Mouse (Mus musculus): Measurements from ENCODE around the gene Fscn3. TPM values are rescaled to one million over a fixed set of nuclear protein-coding genes. Genes with fewer than 3 reads are reported as not detected.

Gene Fscn3
- polyA plus RNA-seq, 1 experiment: not detected

GRCm38 (mm10) chr6:28450977-28451376 is 23.4 kb downstream of the Fscn3 start:
- TF ChIP-seq FLI1 (IDR thresholded peaks at IDR 0.05; ENCODE audit: low read length) (no peak), GATA1 (IDR thresholded peaks at IDR 0.05; ENCODE audit: borderline replicate concordance, low read length) (no peak)
- Histone ChIP-seq H3K27me3 (replicated peaks) (peaks cover 63% of the 10 kb centered on the region), H3K9me3 (no peaks in the 10 kb centered on the region; the same call in 1 of the 2 replicates), H3K36me3 (replicated peaks; ENCODE audit: low read length) (no peaks in the 10 kb centered on the region), H3K4me3 (replicated peaks) (no peak overlapping the region), H3K4me1 (peaks cover 17% of the 10 kb centered on the region)

- H3K9me3 ChIP-seq: no peaks in the 10 kb centered on the region
- TF ChIP-seq GATA1 (IDR thresholded peaks at IDR 0.05; ENCODE audit: borderline replicate concordance, low read length) (no peak), FLI1 (IDR thresholded peaks at IDR 0.05; ENCODE audit: low read length) (no peak)
- H3K4me3 ChIP-seq (replicated peaks): no peak overlapping the region
- no peaks in the 10 kb centered on the region for H3K36me3 ChIP-seq (replicated peaks; ENCODE audit: low read length)
- peaks cover 6% of the 10 kb centered on the region for H3K4me1 ChIP-seq
- H3K27me3 ChIP-seq (replicated peaks): peaks cover 26% of the 10 kb centered on the region
Observed at GRCm38 (mm10) chr6:28459221-28459668, 31.7 kb downstream of the Fscn3 start.

- Histone ChIP-seq H3K4me3 (replicated peaks) (no peak overlapping the region), H3K36me3 (replicated peaks; ENCODE audit: low read length) (no peaks in the 10 kb centered on the region), H3K4me1 (peaks cover 6% of the 10 kb centered on the region), H3K9me3 (no peaks in the 10 kb centered on the region), H3K27me3 (replicated peaks) (peaks cover 30% of the 10 kb centered on the region)
- TF ChIP-seq GATA1 (IDR thresholded peaks at IDR 0.05; ENCODE audit: borderline replicate concordance, low read length) (no peak), FLI1 (IDR thresholded peaks at IDR 0.05; ENCODE audit: low read length) (no peak)
Observed at GRCm38 (mm10) chr6:28460534-28460933, 32.9 kb downstream of the Fscn3 start.

GRCm38 (mm10) chr6:28464630-28465029 is 37.0 kb downstream of the Fscn3 start:
- TF ChIP-seq GATA1 (IDR thresholded peaks at IDR 0.05; ENCODE audit: borderline replicate concordance, low read length) (no peak), FLI1 (IDR thresholded peaks at IDR 0.05; ENCODE audit: low read length) (no peak)
- Histone ChIP-seq H3K4me3 (replicated peaks) (no peak overlapping the region), H3K36me3 (replicated peaks; ENCODE audit: low read length) (no peaks in the 10 kb centered on the region), H3K27me3 (replicated peaks) (peaks cover 21% of the 10 kb centered on the region), H3K9me3 (no peaks in the 10 kb centered on the region), H3K4me1 (peaks cover 6% of the 10 kb centered on the region)

GRCm38 (mm10) chr6:28470017-28470602 is 42.5 kb downstream of the Fscn3 start:
- H3K36me3 ChIP-seq (replicated peaks; ENCODE audit: low read length): no peaks in the 10 kb centered on the region
- TF ChIP-seq GATA1 (IDR thresholded peaks at IDR 0.05; ENCODE audit: borderline replicate concordance, low read length) (no peak), FLI1 (IDR thresholded peaks at IDR 0.05; ENCODE audit: low read length) (no peak)
- no peaks in the 10 kb centered on the region for H3K9me3 ChIP-seq
- H3K4me1 ChIP-seq: peaks cover 27% of the 10 kb centered on the region
- no peak overlapping the region for H3K4me3 ChIP-seq (replicated peaks)
- peaks cover 2% of the 10 kb centered on the region for H3K27me3 ChIP-seq (replicated peaks)

GRCm38 (mm10) chr6:28470621-28471020 is 43.0 kb downstream of the Fscn3 start:
- TF ChIP-seq FLI1 (IDR thresholded peaks at IDR 0.05; ENCODE audit: low read length): no peak
- no peak for TF ChIP-seq GATA1 (IDR thresholded peaks at IDR 0.05; ENCODE audit: borderline replicate concordance, low read length)
- no peak overlapping the region for H3K4me3 ChIP-seq (replicated peaks)
- H3K9me3 ChIP-seq: no peaks in the 10 kb centered on the region
- H3K36me3 ChIP-seq (replicated peaks; ENCODE audit: low read length): no peaks in the 10 kb centered on the region
- H3K4me1 ChIP-seq: peaks cover 27% of the 10 kb centered on the region
- peaks cover 2% of the 10 kb centered on the region for H3K27me3 ChIP-seq (replicated peaks)

- no peak overlapping the region for H3K4me3 ChIP-seq (replicated peaks)
- no peaks in the 10 kb centered on the region for H3K36me3 ChIP-seq (replicated peaks; ENCODE audit: low read length)
- peaks cover 27% of the 10 kb centered on the region for H3K4me1 ChIP-seq
- H3K27me3 ChIP-seq (replicated peaks): peaks cover 2% of the 10 kb centered on the region
- H3K9me3 ChIP-seq: no peaks in the 10 kb centered on the region
- TF ChIP-seq GATA1 (IDR thresholded peaks at IDR 0.05; ENCODE audit: borderline replicate concordance, low read length): no peak
- no peak for TF ChIP-seq FLI1 (IDR thresholded peaks at IDR 0.05; ENCODE audit: low read length)
Observed at GRCm38 (mm10) chr6:28471284-28472035, 43.9 kb downstream of the Fscn3 start.

- Histone ChIP-seq H3K27me3 (replicated peaks) (peaks cover 2% of the 10 kb centered on the region), H3K4me3 (replicated peaks) (no peak overlapping the region), H3K9me3 (no peaks in the 10 kb centered on the region), H3K4me1 (peaks cover 40% of the 10 kb centered on the region), H3K36me3 (replicated peaks; ENCODE audit: low read length) (no peaks in the 10 kb centered on the region)
- no peak for TF ChIP-seq GATA1 (IDR thresholded peaks at IDR 0.05; ENCODE audit: borderline replicate concordance, low read length)
- no peak for TF ChIP-seq FLI1 (IDR thresholded peaks at IDR 0.05; ENCODE audit: low read length)
Observed at GRCm38 (mm10) chr6:28474211-28474610, 46.6 kb downstream of the Fscn3 start.

- Histone ChIP-seq H3K4me1 (peaks cover 44% of the 10 kb centered on the region), H3K36me3 (replicated peaks; ENCODE audit: low read length) (no peaks in the 10 kb centered on the region), H3K4me3 (replicated peaks) (no peak within 1 kb of the TSS), H3K27me3 (replicated peaks) (peaks cover 2% of the 10 kb centered on the region), H3K9me3 (no peaks in the 10 kb centered on the region)
- TF ChIP-seq FLI1 (IDR thresholded peaks at IDR 0.05; ENCODE audit: low read length) (no peak), GATA1 (IDR thresholded peaks at IDR 0.05; ENCODE audit: borderline replicate concordance, low read length) (no peak)
Observed at GRCm38 (mm10) chr6:28474839-28475238, 47.2 kb downstream of the Fscn3 start, which contains the start of gene Snd1. Gene Snd1, plus strand, starts transcription at chr6:28475139.

Measured in megakaryocyte, embryonic 14.5 days (primary cell).